Mouse (Mus musculus): ENCODE results near the gene Tmprss2.
A peak's percentile ranks its signal among the peaks of the same experiment; 100 is the strongest.

The Tmprss2 gene

GRCm38 (mm10) chr16:97582876-97583275, 28.1 kb downstream of the Tmprss2 start:
- peak in 1 of 2 experiments; percentile 47 for DNase-seq

- no peak for DNase-seq
Observed at GRCm38 (mm10) chr16:97569426-97569825, 41.6 kb downstream of the Tmprss2 start.

- DNase-seq = peak in 1 of 2 experiments; percentile 59
Observed at GRCm38 (mm10) chr16:97568662-97569061, 42.3 kb downstream of the Tmprss2 start.

- DNase-seq = no peak
Observed at GRCm38 (mm10) chr16:97544340-97544739, 66.7 kb downstream of the Tmprss2 start.

GRCm38 (mm10) chr16:97536859-97537258, 74.1 kb downstream of the Tmprss2 start:
- DNase-seq = no peak

GRCm38 (mm10) chr16:97535808-97536413, 75.1 kb downstream of the Tmprss2 start:
- peak; percentile 47 to 52 for DNase-seq

- DNase-seq = peak; percentile 47 to 76
Observed at GRCm38 (mm10) chr16:97534876-97535461, 76.0 kb downstream of the Tmprss2 start.

GRCm38 (mm10) chr16:97534448-97534847, 76.5 kb downstream of the Tmprss2 start:
- no peak for DNase-seq

GRCm38 (mm10) chr16:97533751-97534150, 77.2 kb downstream of the Tmprss2 start:
- DNase-seq = no peak

- DNase-seq = no peak
Observed at GRCm38 (mm10) chr16:97533126-97533525, 77.9 kb downstream of the Tmprss2 start.

GRCm38 (mm10) chr16:97529241-97529640, 81.8 kb downstream of the Tmprss2 start:
- no peak for DNase-seq

- DNase-seq = peak in 1 of 2 experiments; percentile 64
Observed at GRCm38 (mm10) chr16:97523024-97523423, 88.0 kb downstream of the Tmprss2 start.

GRCm38 (mm10) chr16:97521983-97522382, 89.0 kb downstream of the Tmprss2 start:
- DNase-seq = no peak

GRCm38 (mm10) chr16:97516341-97516740, 94.7 kb downstream of the Tmprss2 start:
- DNase-seq = no peak

Measured in kidney, adult 8-10 months (tissue).